Comparison of ENCODE assay signal across 8 mouse cellular contexts in genomic region chr3:137952914-137953880, GRCm38 (mm10). TPM values are rescaled to one million over a fixed set of nuclear protein-coding genes. Genes with fewer than 3 reads are reported as not detected.
A peak's percentile ranks its signal among the peaks of the same experiment; 100 is the strongest.
DNase-seq lines count a peak whose midpoint lies in the region; ATAC-seq and TF ChIP-seq lines count a peak whose summit lies in the region.

No protein-coding gene starts in this region.

- H3K36me3 ChIP-seq in heart, embryonic 11.5 days (ENCODE audit: control insufficient read depth, insufficient read depth, low read length): no peaks in the 10 kb centered on the region
- H3K36me3 ChIP-seq in lung, embryonic 16.5 days (ENCODE audit: control insufficient read depth, insufficient read depth, low read length): no peaks in the 10 kb centered on the region

- peak; percentile 30 for DNase-seq in gastrocnemius, adult 2 months
- DNase-seq in gastrocnemius, adult 18-20 months (ENCODE audit: low spot score): no peak
- peak; percentile 63 for DNase-seq in c-Kit-negative CD71-positive TER-119-positive erythroid progenitor cells, embryonic 14.5 days (ENCODE audit: low read depth, low spot score)
- DNase-seq in layer of hippocampus, adult 9-11 months: peak; percentile 87
- peak; percentile 89 for DNase-seq in retina, postnatal 1 day
- DNase-seq in ovary, postnatal 14 days (ENCODE audit: low spot score): no peak

- intact Hi-C loops in gastrocnemius, adult 2 months (cut with DNase I): no loop called here

- H3K4me2 ChIP-seq in heart, embryonic 11.5 days: peak overlapping the region; percentile 19; the same call in 1 of the 2 replicates
- no peak overlapping the region for H3K4me2 ChIP-seq in lung, embryonic 16.5 days (ENCODE audit: low read depth, low read length)

- peak overlapping the region; percentile 38; the same call in 1 of the 2 replicates for H3K27ac ChIP-seq in gastrocnemius, adult 2 months
- peak overlapping the region; percentile 66; the same call in 1 of the 2 replicates for H3K27ac ChIP-seq in heart, embryonic 11.5 days (ENCODE audit: low read depth, low read length)
- H3K27ac ChIP-seq in lung, embryonic 16.5 days (ENCODE audit: low read length): no peak overlapping the region

- peak; percentile 36; the same call in 1 of the 2 replicates for ATAC-seq in heart, embryonic 11.5 days (replicated peaks; ENCODE audit: insufficient number of reproducible peaks, low FRiP score, low TSS enrichment)
- peak; percentile 84 for ATAC-seq in lung, embryonic 16.5 days (ENCODE audit: low read depth)

- H3K4me1 ChIP-seq in heart, embryonic 11.5 days (ENCODE audit: control insufficient read depth, insufficient read depth, low read length): peaks cover 29% of the 10 kb centered on the region
- H3K4me1 ChIP-seq in lung, embryonic 16.5 days (replicated peaks; ENCODE audit: control insufficient read depth, insufficient read depth, low read length): peaks cover 14% of the 10 kb centered on the region

- H3K4me3 ChIP-seq in gastrocnemius, adult 2 months: no peak overlapping the region
- H3K4me3 ChIP-seq in heart, embryonic 11.5 days (ENCODE audit: low read depth, low read length): no peak overlapping the region
- no peak overlapping the region for H3K4me3 ChIP-seq in lung, embryonic 16.5 days (ENCODE audit: low read length)

- no peaks in the 10 kb centered on the region for H3K27me3 ChIP-seq in heart, embryonic 11.5 days (ENCODE audit: control insufficient read depth, insufficient read depth, low read length)
- H3K27me3 ChIP-seq in lung, embryonic 16.5 days (ENCODE audit: control insufficient read depth, insufficient read depth, low read depth, low read length): no peaks in the 10 kb centered on the region

- no peak overlapping the region for H3K9ac ChIP-seq in heart, embryonic 11.5 days (ENCODE audit: low read depth, low read length)
- H3K9ac ChIP-seq in lung, embryonic 16.5 days (ENCODE audit: low read length): no peak overlapping the region

- no peaks in the 10 kb centered on the region for H3K9me3 ChIP-seq in heart, embryonic 11.5 days (replicated peaks; ENCODE audit: control insufficient read depth, low read length)
- H3K9me3 ChIP-seq in lung, embryonic 16.5 days (ENCODE audit: control insufficient read depth, low read length): no peaks in the 10 kb centered on the region

- 35% methylated on average over 14 of the region's 14 CpGs for WGBS in heart, embryonic 11.5 days (ENCODE audit: insufficient replicate concordance)
- 31% methylated on average over 14 of the region's 14 CpGs for WGBS in lung, embryonic 16.5 days

- no peak for TF ChIP-seq CTCF in gastrocnemius, adult 2 months (IDR thresholded peaks at IDR 0.05)

RNA-seq across cellular contexts. Expression of gene Dapp1, which starts 28.1 kb away (rescaled TPM):
- 1 to 10 TPM in 1 of 2 experiments, under 1 TPM in 1; 0.84 to 2.0 TPM for total RNA-seq in gastrocnemius, adult 2 months (2021)
- 1 to 10 TPM; 1.7 to 3.7 TPM for total RNA-seq in gastrocnemius, adult 18-20 months (2021)
- 14.0 and 15.4 TPM in 2 replicates for polyA plus RNA-seq in heart, embryonic 11.5 days (2014; fragmentation: Nextera tagmentation; extraction: Ambion mirVana)
- polyA plus RNA-seq in lung, embryonic 16.5 days (2015; fragmentation: Nextera tagmentation; extraction: Ambion mirVana): 7.5 and 9.0 TPM in 2 replicates

RNA-seq across cellular contexts. Expression of gene Lamtor3, which starts 34.9 kb away (rescaled TPM):
- 10 to 100 TPM; 45.9 to 53.1 TPM for total RNA-seq in gastrocnemius, adult 2 months (2021)
- total RNA-seq in gastrocnemius, adult 18-20 months (2021): 10 to 100 TPM; 46.6 to 50.5 TPM
- 97.0 and 97.2 TPM in 2 replicates for polyA plus RNA-seq in heart, embryonic 11.5 days (2014; fragmentation: Nextera tagmentation; extraction: Ambion mirVana)
- 108 and 112 TPM in 2 replicates for polyA plus RNA-seq in lung, embryonic 16.5 days (2015; fragmentation: Nextera tagmentation; extraction: Ambion mirVana)

Comparison
In these comparisons a context has a peak if more than half of its experiments do, and no peak if none do; other contexts are left out.
1. DNase-seq: peak in gastrocnemius, adult 2 months (single experiment), c-Kit-negative CD71-positive TER-119-positive erythroid progenitor cells, embryonic 14.5 days (single experiment), layer of hippocampus, adult 9-11 months (single experiment) and retina, postnatal 1 day (single experiment); none in gastrocnemius, adult 18-20 months (single experiment) and ovary, postnatal 14 days (single experiment).